Mouse (Mus musculus) sigmoid colon, adult 10 weeks (tissue): ENCODE results near the gene Sar1a. TPM values are rescaled to one million over a fixed set of nuclear protein-coding genes. Genes with fewer than 3 reads are reported as not detected.

ENCODE experiments used
- polyA plus RNA-seq: library from polyadenylated mRNA; stranded (reverse); fragments of 350-450 nt; fragmentation: Illumina TruSeq; extraction: RNeasy Lipid Tissue Mini Kit (QIAGEN cat#74804); gene quantifications from one replicate; pipeline ENCODE4 v1.2.3, GENCODE M21; 2014; ENCODE audit warnings: low read depth, low replicate concordance

Sar1a gene
- 212 TPM for polyA plus RNA-seq

GRCm38 (mm10) chr10:61680015-61680913 lies at the start of gene Sar1a:
Gene Sar1a, plus strand, starts transcription at chr10:61680299.

GRCm38 (mm10) chr10:61647790-61648736 lies 32.0 kb upstream of the Sar1a start, which contains the start of gene Ppa1:
Gene Ppa1, plus strand, starts transcription at chr10:61648552.

GRCm38 (mm10) chr10:61694870-61695670 lies 15.0 kb downstream of the Sar1a start, which contains the start of gene Tysnd1:
Gene Tysnd1, plus strand, starts transcription at chr10:61695514.

GRCm38 (mm10) chr10:61714771-61715461 lies 34.8 kb downstream of the Sar1a start, which contains the start of gene Aifm2:
Gene Aifm2, plus strand, starts transcription at chr10:61715263.

Other genes with a start within 250 kb of the Sar1a start
- gene Eif4ebp2, start 227.6 kb upstream of the Sar1a start, polyA plus RNA-seq, result 43.8 TPM
- 2.2 TPM for gene Lrrc20, start 204.5 kb upstream of the Sar1a start, polyA plus RNA-seq
- not detected for gene Npffr1, start 84.8 kb upstream of the Sar1a start, polyA plus RNA-seq
- 391 TPM for gene Ppa1, start 31.7 kb upstream of the Sar1a start, polyA plus RNA-seq
- gene Tysnd1, start 15.2 kb downstream of the Sar1a start, polyA plus RNA-seq, result 0.73 TPM
- 3.1 TPM for gene Aifm2, start 35.0 kb downstream of the Sar1a start, polyA plus RNA-seq
- gene H2afy2, start 103.8 kb downstream of the Sar1a start, polyA plus RNA-seq, result 3.4 TPM